Mouse (Mus musculus) liver (tissue): ENCODE measurements around the gene Ddah1.

Source experiments
- DNase-seq: peaks from one replicate; pipeline ENCODE4 v3.0.0-alpha.2; 2020; ENCODE audit warnings: mixed read lengths

Gene Ddah1

GRCm38 (mm10) chr3:145758561-145759378, at the start of gene Ddah1:
Gene Ddah1, plus strand, starts transcription at chr3:145758675.
- DNase-seq = peak; percentile 70

- no peak for DNase-seq
Measured at GRCm38 (mm10) chr3:145715923-145716322, 42.6 kb upstream of the Ddah1 start.

GRCm38 (mm10) chr3:145719660-145720059, 38.8 kb upstream of the Ddah1 start:
- no peak for DNase-seq

- no peak for DNase-seq
Measured at GRCm38 (mm10) chr3:145725078-145725477, 33.4 kb upstream of the Ddah1 start.

- no peak for DNase-seq
Measured at GRCm38 (mm10) chr3:145728336-145728735, 30.1 kb upstream of the Ddah1 start.

GRCm38 (mm10) chr3:145729531-145729930, 28.9 kb upstream of the Ddah1 start:
- DNase-seq = peak; percentile 12

- no peak for DNase-seq
Measured at GRCm38 (mm10) chr3:145730092-145730491, 28.4 kb upstream of the Ddah1 start.

GRCm38 (mm10) chr3:145734857-145735256, 23.6 kb upstream of the Ddah1 start:
- DNase-seq = no peak

GRCm38 (mm10) chr3:145736562-145736961, 21.9 kb upstream of the Ddah1 start:
- DNase-seq = no peak

GRCm38 (mm10) chr3:145738662-145739061, 19.8 kb upstream of the Ddah1 start:
- DNase-seq = peak; percentile 29

GRCm38 (mm10) chr3:145739904-145740303, 18.6 kb upstream of the Ddah1 start:
- DNase-seq = no peak

- no peak for DNase-seq
Measured at GRCm38 (mm10) chr3:145743050-145743449, 15.4 kb upstream of the Ddah1 start.

GRCm38 (mm10) chr3:145743476-145744027, 14.9 kb upstream of the Ddah1 start:
- no peak for DNase-seq

GRCm38 (mm10) chr3:145748626-145749025, 9.8 kb upstream of the Ddah1 start:
- no peak for DNase-seq

- no peak for DNase-seq
Measured at GRCm38 (mm10) chr3:145756457-145756856, 2.0 kb upstream of the Ddah1 start.

- no peak for DNase-seq
Measured at GRCm38 (mm10) chr3:145757177-145757576, 1.3 kb upstream of the Ddah1 start.

- DNase-seq = peak; percentile 23
Measured at GRCm38 (mm10) chr3:145757844-145758243, 631 bp upstream of the Ddah1 start.

- no peak for DNase-seq
Measured at GRCm38 (mm10) chr3:145759379-145760209, 1.1 kb downstream of the Ddah1 start.

GRCm38 (mm10) chr3:145760547-145760946, 2.1 kb downstream of the Ddah1 start:
- DNase-seq = no peak

- DNase-seq = no peak
Measured at GRCm38 (mm10) chr3:145761501-145762170, 3.2 kb downstream of the Ddah1 start.

- no peak for DNase-seq
Measured at GRCm38 (mm10) chr3:145762957-145763641, 4.6 kb downstream of the Ddah1 start.

- DNase-seq = no peak
Measured at GRCm38 (mm10) chr3:145763642-145763972, 5.1 kb downstream of the Ddah1 start.
